16 mouse cellular contexts compared by ENCODE assay signal in the genomic region with DNA sequence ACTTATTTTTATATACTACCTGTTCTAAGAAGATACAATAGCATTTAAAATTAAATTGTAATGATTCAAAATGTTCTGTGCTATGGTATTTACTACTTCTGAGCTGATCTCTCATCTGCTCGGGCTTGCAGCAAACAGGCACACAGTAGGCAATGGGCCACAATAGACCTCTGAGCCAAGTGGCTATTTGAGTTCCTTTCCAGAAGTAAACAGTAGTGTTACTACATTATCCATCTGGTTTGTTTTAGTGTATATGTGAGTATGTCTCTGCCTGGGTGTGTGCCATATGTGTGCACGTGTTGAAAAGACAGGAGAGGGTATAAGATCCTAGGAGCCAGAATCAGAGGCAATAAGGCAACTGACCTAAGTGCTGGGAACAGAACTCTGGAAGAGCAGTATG.
"Had no signal": no experiment of that assay in that cellular context is flagged by ENCODE, and none has a peak within 500 bp of the region (broad histone marks: within the 10 kb centered on the region; RNA-seq: fewer than 3 reads in every experiment).

No protein-coding gene starts in this region.

- H3K4me1 ChIP-seq: stomach, embryonic 15.5 days had no signal

- H3K4me2 ChIP-seq: neural tube, embryonic 13.5 days; neural tube, embryonic 15.5 days; stomach, embryonic 15.5 days had no signal

- H3K4me3 ChIP-seq: neural tube, embryonic 13.5 days; neural tube, embryonic 15.5 days; stomach, embryonic 15.5 days had no signal

- DNase-seq: retina, postnatal 1 day; right cerebral cortex, adult 18-20 months; right cerebral cortex, postnatal 14 days; right cerebral cortex, postnatal 25 days; right cerebral cortex, postnatal 4 days; spleen, adult 18-20 months; thymus, adult 18-20 months; thymus, adult 2 months; thymus, postnatal 14 days; thymus, postnatal 25 days; thymus, postnatal 36 days; thymus, postnatal 4 days had no signal

- H3K27me3 ChIP-seq: neural tube, embryonic 13.5 days; neural tube, embryonic 15.5 days; stomach, embryonic 15.5 days had no signal

- H3K9me3 ChIP-seq: neural tube, embryonic 13.5 days; neural tube, embryonic 15.5 days; stomach, embryonic 15.5 days had no signal

- H3K27ac ChIP-seq: neural tube, embryonic 13.5 days; neural tube, embryonic 15.5 days; stomach, embryonic 15.5 days; stomach, postnatal 0 days had no signal

- H3K9ac ChIP-seq: neural tube, embryonic 13.5 days; neural tube, embryonic 15.5 days; stomach, embryonic 15.5 days had no signal
